Mouse (Mus musculus) liver, adult 2 months (tissue): ENCODE results near the gene Amotl2. TPM values are rescaled to one million over a fixed set of nuclear protein-coding genes. Genes with fewer than 3 reads are reported as not detected.

Experiments
- DNase-seq: peaks from one replicate; pipeline ENCODE4 v3.0.0-alpha.2; 2011; ENCODE audit warnings: low read depth, low spot score; ENCODE audit errors: extremely low read depth
- H3K27ac ChIP-seq: fragments of 200-500 bp; replicated peaks from 2 replicates; pipeline ENCODE4 v1.5.1; 2012; ENCODE audit warnings: low read depth, mild to moderate bottlenecking, control low read depth, inconsistent platforms, low read length; ENCODE audit not compliant: insufficient read depth
- H3K27me3 ChIP-seq: fragments of 200-500 bp; 2 replicates; pipeline ENCODE4 v1.6.1; 2012; ENCODE audit warnings: mild to moderate bottlenecking, moderate library complexity, low read length, inconsistent platforms; ENCODE audit not compliant: control insufficient read depth, insufficient read depth
- H3K36me3 ChIP-seq: fragments of 200-500 bp; 2 replicates; pipeline ENCODE4 v1.6.1; 2012; ENCODE audit warnings: low read length, inconsistent platforms; ENCODE audit not compliant: control insufficient read depth, insufficient read depth
- H3K4me1 ChIP-seq: fragments of 200-500 bp; 2 replicates; pipeline ENCODE4 v1.6.1; 2011; ENCODE audit warnings: low read length; ENCODE audit not compliant: control insufficient read depth, insufficient read depth
- H3K4me3 ChIP-seq: fragments of 200-500 bp; 2 replicates; pipeline ENCODE4 v1.5.1; 2011; ENCODE audit warnings: low read depth, mild to moderate bottlenecking, control low read depth, low read length, moderate library complexity; ENCODE audit not compliant: insufficient read depth
- H3K79me2 ChIP-seq: fragments of 200-500 bp; 2 replicates; pipeline ENCODE4 v1.6.1; 2012; ENCODE audit warnings: inconsistent platforms, mild to moderate bottlenecking, low read length, moderate library complexity; ENCODE audit not compliant: control insufficient read depth, insufficient read depth
- H3K9ac ChIP-seq: fragments of 200-500 bp; 2 replicates; pipeline ENCODE4 v1.6.1; 2012; ENCODE audit warnings: low read depth, mild to moderate bottlenecking, control low read depth, inconsistent platforms, low read length
- CTCF ChIP-seq: fragments of 200-500 bp; IDR thresholded peaks from 2 replicates; pipeline ENCODE4 v1.5.1; 2011; ENCODE audit warnings: low read depth, low read length, control low read depth
- POLR2A ChIP-seq: fragments of 200-500 bp; IDR thresholded peaks from 2 replicates; pipeline ENCODE4 v1.6.1; 2011; ENCODE audit warnings: low read length, control low read depth; ENCODE audit not compliant: insufficient read depth; ENCODE audit errors: extremely low read depth
- WGBS: fragments of 180-500 bp; shearing (Covaris S2); methylation state at CpG from one replicate; pipeline ENCODE4 v1.1.7; 2018; 5-methylcytosine and 5-hydroxymethylcytosine counted together
- polyA plus RNA-seq: library from polyadenylated mRNA; depleted of rRNA; stranded (reverse); fragments of >200 nt; gene quantifications from 2 replicates; pipeline ENCODE4 v1.2.3, GENCODE M21; 2012
- total RNA-seq: library from RNA; depleted of rRNA; stranded (reverse); fragments of >200 nt; gene quantifications from 2 replicates; pipeline ENCODE4 v1.2.3, GENCODE M21; 2014

Gene Amotl2
- total and polyA plus RNA-seq, 2 experiments = 9.2 to 19.9 TPM

- Histone ChIP-seq H3K4me1 (no peaks in the 10 kb centered on the region), H3K9ac (no peak overlapping the region), H3K36me3 (no peaks in the 10 kb centered on the region), H3K27me3 (no peaks in the 10 kb centered on the region), H3K4me3 (no peak overlapping the region), H3K27ac (no peak overlapping the region), H3K79me2 (no peaks in the 10 kb centered on the region)
- 81% methylated on average over 6 of the region's 6 CpGs for WGBS
- DNase-seq = no peak
- TF ChIP-seq CTCF (no peak), POLR2A (no peak)
Measured at GRCm38 (mm10) chr9:102701042-102701441, 15.4 kb upstream of the Amotl2 start.

GRCm38 (mm10) chr9:102709504-102710135, 6.9 kb upstream of the Amotl2 start:
- peak overlapping the region; percentile 76 for H3K27ac ChIP-seq
- no peak overlapping the region for H3K4me3 ChIP-seq
- H3K9ac ChIP-seq = no peak overlapping the region
- no peaks in the 10 kb centered on the region for H3K36me3 ChIP-seq
- no peak for DNase-seq
- H3K79me2 ChIP-seq = no peaks in the 10 kb centered on the region
- WGBS = 76% methylated on average over 15 of the region's 15 CpGs
- no peak for TF ChIP-seq POLR2A
- no peak for TF ChIP-seq CTCF
- H3K4me1 ChIP-seq = peaks cover 2% of the 10 kb centered on the region; the same call in 1 of the 2 replicates
- no peaks in the 10 kb centered on the region for H3K27me3 ChIP-seq

- Histone ChIP-seq H3K9ac (no peak overlapping the region), H3K36me3 (no peaks in the 10 kb centered on the region), H3K4me3 (no peak overlapping the region), H3K27me3 (no peaks in the 10 kb centered on the region), H3K27ac (peak overlapping the region; percentile 56), H3K79me2 (no peaks in the 10 kb centered on the region), H3K4me1 (peaks cover 8% of the 10 kb centered on the region)
- WGBS = 81% methylated on average over 5 of the region's 5 CpGs
- DNase-seq = no peak
- no peak for TF ChIP-seq POLR2A
- no peak for TF ChIP-seq CTCF
Measured at GRCm38 (mm10) chr9:102710520-102710919, 6.0 kb upstream of the Amotl2 start.

GRCm38 (mm10) chr9:102713797-102714196, 2.7 kb upstream of the Amotl2 start:
- DNase-seq = no peak
- TF ChIP-seq CTCF (peak; percentile 82), POLR2A (no peak)
- 72% methylated on average over 2 of the region's 2 CpGs for WGBS

GRCm38 (mm10) chr9:102714893-102715505, 1.5 kb upstream of the Amotl2 start:
- Histone ChIP-seq H3K27me3 (no peaks in the 10 kb centered on the region), H3K9ac (no peak overlapping the region), H3K36me3 (no peaks in the 10 kb centered on the region; the same call in 1 of the 2 replicates), H3K79me2 (peaks cover 19% of the 10 kb centered on the region), H3K4me1 (peaks cover 13% of the 10 kb centered on the region), H3K27ac (0 out of 2 replicates have a peak overlapping the region, but pooled peaks have one; percentile 10), H3K4me3 (no peak overlapping the region)
- 4% methylated on average over 7 of the region's 7 CpGs for WGBS
- TF ChIP-seq POLR2A (no peak), CTCF (no peak)
- peak; percentile 71 for DNase-seq

More at GRCm38 (mm10) chr9:102713797-102714196, 2.7 kb upstream of the Amotl2 start:
- Histone ChIP-seq H3K79me2 (peaks cover 10% of the 10 kb centered on the region; the same call in 1 of the 2 replicates), H3K27ac (no peak overlapping the region), H3K27me3 (no peaks in the 10 kb centered on the region), H3K4me3 (no peak overlapping the region), H3K4me1 (peaks cover 12% of the 10 kb centered on the region), H3K36me3 (no peaks in the 10 kb centered on the region), H3K9ac (no peak overlapping the region)

GRCm38 (mm10) chr9:102715506-102715900, 969 bp upstream of the Amotl2 start:
- Histone ChIP-seq H3K9ac (no peak overlapping the region), H3K36me3 (peaks cover 3% of the 10 kb centered on the region; the same call in 1 of the 2 replicates), H3K4me3 (no peak overlapping the region), H3K27me3 (no peaks in the 10 kb centered on the region), H3K79me2 (peaks cover 24% of the 10 kb centered on the region), H3K4me1 (peaks cover 13% of the 10 kb centered on the region), H3K27ac (0 out of 2 replicates have a peak overlapping the region, but pooled peaks have one; percentile 6)
- WGBS = 46% methylated on average over 2 of the region's 2 CpGs
- no peak for DNase-seq
- TF ChIP-seq CTCF (no peak), POLR2A (no peak)
